Mouse (Mus musculus) embryonic facial prominence, embryonic 11.5 days (tissue): ENCODE data around the gene Myd88. TPM values are rescaled to one million over a fixed set of nuclear protein-coding genes. Genes with fewer than 3 reads are reported as not detected.

Experiments used
- ATAC-seq: fragments of 200-750 bp; cut with Nextera tagmentation; replicated peaks from 2 replicates; pipeline ENCODE4 v1.8.0; 2017; ENCODE audit warnings: low read depth; ENCODE audit not compliant: insufficient number of reproducible peaks, low FRiP score, low TSS enrichment
- DNase-seq: peaks from one replicate; pipeline ENCODE4 v3.0.0-alpha.2; 2015; ENCODE audit warnings: low spot score
- H3K27ac ChIP-seq: fragments of 300-500 bp; sonication (generic); replicated peaks from 2 replicates; pipeline ENCODE4 v1.5.1; 2014; ENCODE audit warnings: mild to moderate bottlenecking, low read depth, low read length, control low read depth
- H3K27me3 ChIP-seq: fragments of 300-500 bp; sonication (generic); 2 replicates; pipeline ENCODE4 v1.6.1; 2014; ENCODE audit warnings: mild to moderate bottlenecking, low read length, moderate library complexity, mixed read lengths; ENCODE audit not compliant: control insufficient read depth, insufficient read depth
- H3K36me3 ChIP-seq: fragments of 300-500 bp; sonication (generic); replicated peaks from 2 replicates; pipeline ENCODE4 v1.6.1; 2014; ENCODE audit warnings: low read depth, mild to moderate bottlenecking, low read length, moderate library complexity, mixed read lengths; ENCODE audit not compliant: control insufficient read depth, insufficient read depth
- H3K4me1 ChIP-seq: fragments of 300-500 bp; sonication (generic); 2 replicates; pipeline ENCODE4 v1.6.1; 2014; ENCODE audit warnings: low read length, mixed read lengths; ENCODE audit not compliant: control insufficient read depth, insufficient read depth
- H3K4me2 ChIP-seq: fragments of 300-500 bp; sonication (generic); 2 replicates; pipeline ENCODE4 v1.6.1; 2014; ENCODE audit warnings: low read depth, mild to moderate bottlenecking, control low read depth, low read length, moderate library complexity
- H3K4me3 ChIP-seq: fragments of 300-500 bp; sonication (generic); 2 replicates; pipeline ENCODE4 v1.5.1; 2014; ENCODE audit warnings: low read depth, low read length, control low read depth
- H3K9ac ChIP-seq: fragments of 300-500 bp; sonication (generic); replicated peaks from 2 replicates; pipeline ENCODE4 v1.6.1; 2014; ENCODE audit warnings: mild to moderate bottlenecking, control low read depth, low read length
- H3K9me3 ChIP-seq: fragments of 300-500 bp; sonication (generic); replicated peaks from 2 replicates; pipeline ENCODE4 v1.6.1; 2016; ENCODE audit warnings: mild to moderate bottlenecking, low read length, inconsistent platforms, mixed read lengths; ENCODE audit not compliant: control insufficient read depth
- WGBS: fragments of 180-500 bp; shearing (Covaris S2); extraction: QIAGEN DNeasy Blood & Tissue Kit; methylation state at CpG from one replicate; pipeline ENCODE4 v1.1.7; 2014; 5-methylcytosine and 5-hydroxymethylcytosine counted together
- polyA plus RNA-seq: library from polyadenylated mRNA; unstranded; fragments of >200 nt; fragmentation: Nextera tagmentation; extraction: Ambion mirVana; gene quantifications from 2 replicates; pipeline ENCODE4 v1.2.1, GENCODE M21; 2014

Myd88 gene
- polyA plus RNA-seq: 9.4 and 11.3 TPM in 2 replicates

- DNase-seq (peak; percentile 98), ATAC-seq (peak; percentile 98)
- H3K27ac ChIP-seq: peak within 1 kb of the TSS; percentile 59
- H3K36me3 ChIP-seq: 0 out of 2 replicates have a peak, but pooled peaks cover 2% of the 10 kb centered on the region
- H3K4me3 ChIP-seq: peak within 1 kb of the TSS; percentile 77
- peaks cover 2% of the 10 kb centered on the region; the same call in 1 of the 2 replicates for H3K27me3 ChIP-seq
- H3K9ac ChIP-seq: peak within 1 kb of the TSS; percentile 74
- peak within 1 kb of the TSS; percentile 83 for H3K4me2 ChIP-seq
- WGBS: under 1% methylated on average over 62 of the region's 68 CpGs
- no peaks in the 10 kb centered on the region for H3K9me3 ChIP-seq
- H3K4me1 ChIP-seq: peaks cover 4% of the 10 kb centered on the region
These were observed at the start of gene Myd88 for GRCm38 (mm10) chr9:119340909-119341816. Myd88 (minus strand) TSS chr9:119341411.

- no peak for ATAC-seq
These were observed 49.0 kb upstream of the Myd88 start for GRCm38 (mm10) chr9:119390214-119390613.

GRCm38 (mm10) chr9:119388956-119389355, 47.7 kb upstream of the Myd88 start:
- DNase-seq: peak; percentile 71
- no peak for ATAC-seq
- 56% methylated on average over 5 of the region's 5 CpGs for WGBS
- H3K27ac ChIP-seq: no peak overlapping the region
- H3K4me1 ChIP-seq: no peaks in the 10 kb centered on the region
- no peak overlapping the region for H3K9ac ChIP-seq
- H3K4me3 ChIP-seq: no peak overlapping the region
- H3K27me3 ChIP-seq: no peaks in the 10 kb centered on the region
- H3K9me3 ChIP-seq: no peaks in the 10 kb centered on the region
- no peaks in the 10 kb centered on the region for H3K36me3 ChIP-seq
- no peak overlapping the region for H3K4me2 ChIP-seq

More at GRCm38 (mm10) chr9:119390214-119390613, 49.0 kb upstream of the Myd88 start:
- H3K9ac ChIP-seq: no peak overlapping the region
- no peak for DNase-seq
- no peaks in the 10 kb centered on the region for H3K27me3 ChIP-seq
- no peak overlapping the region for H3K27ac ChIP-seq
- no peaks in the 10 kb centered on the region for H3K36me3 ChIP-seq
- 88% methylated on average over 2 of the region's 2 CpGs for WGBS
- H3K4me3 ChIP-seq: no peak overlapping the region
- no peaks in the 10 kb centered on the region for H3K4me1 ChIP-seq
- H3K9me3 ChIP-seq: no peaks in the 10 kb centered on the region
- H3K4me2 ChIP-seq: no peak overlapping the region

- 62% methylated on average over 6 of the region's 6 CpGs for WGBS
- ATAC-seq: no peak
These were observed 41.4 kb upstream of the Myd88 start for GRCm38 (mm10) chr9:119382603-119383002.

GRCm38 (mm10) chr9:119378231-119378630, 37.0 kb upstream of the Myd88 start:
- Histone ChIP-seq H3K27ac (no peak overlapping the region), H3K36me3 (no peaks in the 10 kb centered on the region), H3K9me3 (no peaks in the 10 kb centered on the region), H3K4me2 (no peak overlapping the region), H3K9ac (no peak overlapping the region), H3K4me1 (no peaks in the 10 kb centered on the region), H3K27me3 (no peaks in the 10 kb centered on the region), H3K4me3 (no peak overlapping the region)
- DNase-seq: no peak
- WGBS: 92% methylated on average over 4 of the region's 4 CpGs
- no peak for ATAC-seq

More at GRCm38 (mm10) chr9:119382603-119383002, 41.4 kb upstream of the Myd88 start:
- Histone ChIP-seq H3K4me3 (no peak overlapping the region), H3K4me2 (no peak overlapping the region), H3K4me1 (no peaks in the 10 kb centered on the region), H3K27me3 (no peaks in the 10 kb centered on the region), H3K36me3 (no peaks in the 10 kb centered on the region), H3K9ac (no peak overlapping the region), H3K9me3 (no peaks in the 10 kb centered on the region), H3K27ac (no peak overlapping the region)
- peak; percentile 14 for DNase-seq

GRCm38 (mm10) chr9:119375556-119375955, 34.3 kb upstream of the Myd88 start:
- WGBS: 41% methylated on average over 6 of the region's 6 CpGs
- Histone ChIP-seq H3K4me3 (no peak overlapping the region), H3K4me2 (no peak overlapping the region), H3K36me3 (no peaks in the 10 kb centered on the region), H3K27me3 (no peaks in the 10 kb centered on the region), H3K4me1 (no peaks in the 10 kb centered on the region), H3K27ac (no peak overlapping the region), H3K9ac (no peak overlapping the region), H3K9me3 (no peaks in the 10 kb centered on the region)
- ATAC-seq (no peak), DNase-seq (peak; percentile 31)

- no peak overlapping the region for H3K4me3 ChIP-seq
- DNase-seq: no peak
- no peak overlapping the region for H3K4me2 ChIP-seq
- no peaks in the 10 kb centered on the region for H3K4me1 ChIP-seq
- H3K27ac ChIP-seq: no peak overlapping the region
- H3K27me3 ChIP-seq: no peaks in the 10 kb centered on the region
- no peak overlapping the region for H3K9ac ChIP-seq
- no peaks in the 10 kb centered on the region for H3K9me3 ChIP-seq
- 48% methylated on average over 3 of the region's 3 CpGs for WGBS
- ATAC-seq: no peak
- no peaks in the 10 kb centered on the region for H3K36me3 ChIP-seq
These were observed 33.8 kb upstream of the Myd88 start for GRCm38 (mm10) chr9:119375008-119375407.

- Histone ChIP-seq H3K4me2 (no peak overlapping the region), H3K27ac (no peak overlapping the region), H3K36me3 (0 out of 2 replicates have a peak, but pooled peaks cover 2% of the 10 kb centered on the region), H3K27me3 (no peaks in the 10 kb centered on the region), H3K4me3 (no peak overlapping the region), H3K9me3 (no peaks in the 10 kb centered on the region), H3K4me1 (no peaks in the 10 kb centered on the region), H3K9ac (no peak overlapping the region)
- 39% methylated on average over 4 of the region's 4 CpGs for WGBS
- DNase-seq (no peak), ATAC-seq (no peak)
These were observed 30.0 kb upstream of the Myd88 start for GRCm38 (mm10) chr9:119371251-119371650.
